Mouse (Mus musculus) hindlimb bud, embryonic 11.5 days (tissue): ENCODE measurements around the gene Acd.

Source experiments
- DNase-seq: peaks from one replicate; pipeline ENCODE4 v3.0.0-alpha.2; 2012; ENCODE audit warnings: low read depth, low spot score; ENCODE audit errors: extremely low spot score

Gene Acd

DNA sequence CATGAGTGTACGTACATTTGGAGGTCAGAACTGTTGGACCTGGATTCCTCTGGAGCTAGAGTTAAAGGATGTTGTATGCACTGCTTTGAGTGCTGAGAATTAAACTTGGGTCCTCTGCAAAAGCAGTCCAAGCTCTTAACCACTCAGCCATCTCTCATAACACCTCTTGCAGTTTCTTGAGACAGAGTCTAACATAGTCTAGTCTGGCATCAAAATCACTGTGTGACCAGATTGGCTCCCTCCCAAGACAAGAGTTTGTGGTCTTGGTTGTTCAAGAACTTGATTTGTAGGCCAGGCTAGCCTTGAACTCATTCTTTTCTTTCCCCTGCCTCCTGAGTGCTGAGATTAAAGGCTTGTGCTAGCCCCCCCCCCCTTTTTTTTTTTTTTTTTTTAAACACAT, 52.0 kb downstream of the Acd start:
- no peak for DNase-seq
